Mouse (Mus musculus) neural tube, embryonic 12.5 days (tissue): ENCODE measurements around the gene Icosl. TPM values are rescaled to one million over a fixed set of nuclear protein-coding genes. Genes with fewer than 3 reads are reported as not detected.
A peak's percentile ranks its signal among the peaks of the same experiment; 100 is the strongest.
"Not testable (repeated sequence)": the region's sequence is repeated elsewhere in the genome, so short reads cannot be mapped to it uniquely, and the experiment has no call there.

ENCODE experiments used
- ATAC-seq: fragments of 200-750 bp; cut with Nextera tagmentation; 2 replicates; pipeline ENCODE4 v1.8.0; 2017; ENCODE audit warnings: low read depth, mild to moderate bottlenecking, moderate TSS enrichment, moderate library complexity; ENCODE audit not compliant: low FRiP score
- H3K27ac ChIP-seq: fragments of 300-500 bp; sonication (generic); 2 replicates; pipeline ENCODE4 v1.5.1; 2016
- H3K27me3 ChIP-seq: fragments of 300-500 bp; sonication (generic); replicated peaks from 2 replicates; pipeline ENCODE4 v1.6.1; 2016; ENCODE audit warnings: mild to moderate bottlenecking
- H3K36me3 ChIP-seq: fragments of 300-500 bp; sonication (generic); 2 replicates; pipeline ENCODE4 v1.6.1; 2016; ENCODE audit warnings: mild to moderate bottlenecking
- H3K4me1 ChIP-seq: fragments of 300-500 bp; sonication (generic); 2 replicates; pipeline ENCODE4 v1.6.1; 2016
- H3K4me2 ChIP-seq: fragments of 300-500 bp; sonication (generic); replicated peaks from 2 replicates; pipeline ENCODE4 v1.6.1; 2016; ENCODE audit warnings: mild to moderate bottlenecking
- H3K4me3 ChIP-seq: fragments of 300-500 bp; sonication (generic); 2 replicates; pipeline ENCODE4 v1.5.1; 2016
- H3K9ac ChIP-seq: fragments of 300-500 bp; sonication (generic); 2 replicates; pipeline ENCODE4 v1.6.1; 2016; ENCODE audit warnings: mild to moderate bottlenecking
- H3K9me3 ChIP-seq: fragments of 300-500 bp; sonication (generic); 2 replicates; pipeline ENCODE4 v1.6.1; 2016; ENCODE audit warnings: mild to moderate bottlenecking
- WGBS: fragments of 180-500 bp; shearing (Covaris S2); methylation state at CpG from one replicate; pipeline ENCODE4 v1.1.7; 2016; 5-methylcytosine and 5-hydroxymethylcytosine counted together
- polyA plus RNA-seq: library from polyadenylated mRNA; unstranded; fragments of >200 nt; fragmentation: Nextera tagmentation; extraction: Ambion mirVana; gene quantifications from 2 replicates; pipeline ENCODE4 v1.2.1, GENCODE M21; 2016

Icosl gene
- polyA plus RNA-seq, 1 experiment from 2014 or later: 1.3 TPM

GRCm38 (mm10) chr10:78099860-78100259, 30.8 kb downstream of the Icosl start:
- H3K9me3 ChIP-seq, H3K27me3 ChIP-seq, H3K4me1 ChIP-seq, H3K27ac ChIP-seq, H3K4me2 ChIP-seq, ATAC-seq, H3K4me3 ChIP-seq, H3K36me3 ChIP-seq, H3K9ac ChIP-seq: not testable (repeated sequence)

DNA sequence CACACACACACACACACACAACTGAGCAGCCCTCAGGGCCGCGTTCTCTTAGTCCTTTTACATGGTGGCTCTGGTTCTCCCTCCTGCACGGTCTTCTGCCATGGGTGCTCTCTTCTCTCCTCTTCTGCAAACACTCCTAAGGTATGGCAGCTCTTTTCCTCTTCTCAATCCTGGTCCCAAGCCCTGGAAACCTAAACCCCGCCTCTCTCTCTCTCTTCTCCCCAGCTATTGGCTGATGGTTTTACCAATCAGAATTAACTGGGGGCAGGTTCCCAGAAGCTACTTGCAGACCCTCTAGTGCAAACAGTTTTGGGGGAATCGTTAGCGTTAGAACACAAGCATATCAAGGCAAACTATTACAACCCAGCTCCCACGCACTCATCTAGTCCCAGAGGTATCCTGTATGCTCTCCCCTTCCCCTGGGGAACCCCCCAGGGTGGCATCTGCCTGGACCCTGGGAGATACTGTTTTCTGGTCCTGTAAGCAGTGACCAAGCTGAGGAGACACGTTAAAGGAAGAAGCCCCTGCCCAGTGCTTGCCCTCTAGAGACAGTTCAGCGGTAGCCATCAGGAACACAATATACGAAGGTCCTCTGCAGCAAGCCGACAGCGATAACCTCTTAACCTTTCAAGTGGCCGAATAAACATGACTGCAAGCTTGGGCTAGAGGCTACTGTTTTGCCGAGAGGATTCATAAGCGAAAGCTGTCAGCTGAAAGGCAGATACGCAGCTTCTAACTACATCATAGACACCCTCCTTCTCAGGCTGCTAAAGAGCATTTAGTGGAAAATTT, 32.1 kb downstream of the Icosl start:
- Histone ChIP-seq H3K4me3 (no peak overlapping the region), H3K27me3 (no peaks in the 10 kb centered on the region), H3K27ac (no peak overlapping the region), H3K36me3 (no peaks in the 10 kb centered on the region), H3K9ac (peak overlapping the region; percentile 35; the same call in 1 of the 2 replicates), H3K9me3 (no peaks in the 10 kb centered on the region), H3K4me1 (no peaks in the 10 kb centered on the region), H3K4me2 (peak overlapping the region; percentile 52)
- ATAC-seq: 0 out of 2 replicates have a peak, but pooled peaks have one; percentile 50
- WGBS: 39% methylated on average over 16 of the region's 16 CpGs

GRCm38 (mm10) chr10:78104555-78105490, 35.7 kb downstream of the Icosl start:
- Histone ChIP-seq H3K27me3 (no peaks in the 10 kb centered on the region), H3K27ac (no peak overlapping the region), H3K9ac (no peak overlapping the region), H3K9me3 (no peaks in the 10 kb centered on the region), H3K4me1 (no peaks in the 10 kb centered on the region), H3K4me2 (no peak overlapping the region), H3K36me3 (no peaks in the 10 kb centered on the region), H3K4me3 (no peak overlapping the region)
- ATAC-seq: no peak
- WGBS: 83% methylated on average over 11 of the region's 11 CpGs

DNA sequence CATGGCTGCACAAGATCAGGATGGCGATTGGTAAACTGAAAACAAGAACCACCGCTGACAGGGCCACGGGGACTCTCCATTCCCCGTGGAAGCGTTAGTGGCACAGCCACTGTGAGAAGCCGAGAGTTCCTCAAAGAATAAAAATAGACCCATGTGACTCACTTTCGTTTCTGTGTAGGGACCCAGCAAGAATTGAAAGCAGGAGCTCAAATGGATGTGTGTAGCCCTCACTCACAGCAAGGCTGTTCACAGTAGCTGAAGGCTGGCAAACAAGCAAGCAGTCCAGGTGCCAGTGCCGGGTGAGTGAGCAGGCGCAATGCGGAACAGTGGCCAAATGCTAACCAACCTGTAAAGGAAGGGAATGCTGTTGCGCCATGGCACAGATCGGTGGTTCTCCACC, 36.4 kb downstream of the Icosl start:
- H3K4me3 ChIP-seq: no peak overlapping the region
- no peak overlapping the region for H3K9ac ChIP-seq
- no peaks in the 10 kb centered on the region for H3K4me1 ChIP-seq
- WGBS: 85% methylated on average over 12 of the region's 12 CpGs
- no peaks in the 10 kb centered on the region for H3K36me3 ChIP-seq
- no peak overlapping the region for H3K4me2 ChIP-seq
- H3K9me3 ChIP-seq: no peaks in the 10 kb centered on the region
- no peak overlapping the region for H3K27ac ChIP-seq
- no peak for ATAC-seq
- no peaks in the 10 kb centered on the region for H3K27me3 ChIP-seq

DNA sequence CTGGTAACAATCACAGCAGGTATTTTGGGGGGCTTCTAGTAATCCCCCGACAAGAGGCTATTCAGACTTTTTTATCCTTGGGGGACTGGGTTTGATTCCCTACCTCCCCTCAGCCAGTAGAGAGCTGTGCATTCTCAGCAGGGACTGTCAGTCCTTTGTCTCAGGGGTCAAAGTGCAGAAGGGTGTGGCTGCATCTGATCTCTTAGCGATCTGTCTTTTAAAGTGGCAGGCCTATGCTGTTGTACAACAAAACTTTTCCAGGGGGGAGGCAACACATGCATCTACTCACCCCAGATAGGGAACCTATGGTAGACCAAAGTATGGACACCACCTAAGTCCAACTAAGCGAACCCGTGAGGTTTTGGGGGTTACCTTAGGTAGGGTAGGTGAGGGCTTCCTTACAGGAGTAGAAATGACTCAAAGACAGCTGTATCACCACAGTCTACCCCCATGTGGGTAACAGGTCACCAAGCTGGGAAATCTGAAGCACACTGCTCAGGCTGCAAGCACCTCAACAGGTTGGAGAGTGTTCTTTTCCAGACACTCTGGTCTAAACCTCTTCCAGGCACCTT, 45.5 kb downstream of the Icosl start:
- WGBS: 65% methylated on average over 4 of the region's 4 CpGs
- no peaks in the 10 kb centered on the region for H3K4me1 ChIP-seq
- no peak for ATAC-seq
- H3K4me2 ChIP-seq: no peak overlapping the region
- H3K4me3 ChIP-seq: no peak overlapping the region
- no peaks in the 10 kb centered on the region for H3K36me3 ChIP-seq
- no peaks in the 10 kb centered on the region for H3K27me3 ChIP-seq
- 0 out of 2 replicates have a peak, but pooled peaks cover 5% of the 10 kb centered on the region for H3K9me3 ChIP-seq
- H3K9ac ChIP-seq: no peak overlapping the region
- H3K27ac ChIP-seq: no peak overlapping the region

DNA sequence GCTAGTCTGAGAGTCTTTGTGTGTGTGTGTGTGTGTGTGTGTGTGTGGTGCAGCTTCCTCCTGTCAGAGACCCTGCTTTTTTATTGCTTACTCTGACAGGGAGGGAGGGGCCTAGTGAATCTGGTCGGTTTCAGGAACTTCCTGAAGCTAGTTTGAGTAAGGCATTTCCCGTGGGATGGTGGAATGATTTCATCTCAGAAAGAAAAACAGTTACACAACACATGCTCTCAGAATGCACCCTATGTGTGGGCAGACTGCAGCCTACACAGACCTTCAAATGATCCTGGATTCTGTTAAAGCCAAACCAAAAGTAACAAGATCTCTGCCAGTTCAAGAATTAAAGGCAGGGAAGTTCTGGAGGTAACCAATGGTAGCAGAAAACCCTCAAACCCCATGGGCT, 46.1 kb downstream of the Icosl start:
- 89% methylated on average over 2 of the region's 2 CpGs for WGBS
- no peaks in the 10 kb centered on the region for H3K4me1 ChIP-seq
- no peaks in the 10 kb centered on the region for H3K36me3 ChIP-seq
- no peak overlapping the region for H3K27ac ChIP-seq
- ATAC-seq: no peak
- no peak overlapping the region for H3K9ac ChIP-seq
- no peak overlapping the region for H3K4me3 ChIP-seq
- 0 out of 2 replicates have a peak, but pooled peaks cover 5% of the 10 kb centered on the region for H3K9me3 ChIP-seq
- H3K4me2 ChIP-seq: no peak overlapping the region
- no peaks in the 10 kb centered on the region for H3K27me3 ChIP-seq

DNA sequence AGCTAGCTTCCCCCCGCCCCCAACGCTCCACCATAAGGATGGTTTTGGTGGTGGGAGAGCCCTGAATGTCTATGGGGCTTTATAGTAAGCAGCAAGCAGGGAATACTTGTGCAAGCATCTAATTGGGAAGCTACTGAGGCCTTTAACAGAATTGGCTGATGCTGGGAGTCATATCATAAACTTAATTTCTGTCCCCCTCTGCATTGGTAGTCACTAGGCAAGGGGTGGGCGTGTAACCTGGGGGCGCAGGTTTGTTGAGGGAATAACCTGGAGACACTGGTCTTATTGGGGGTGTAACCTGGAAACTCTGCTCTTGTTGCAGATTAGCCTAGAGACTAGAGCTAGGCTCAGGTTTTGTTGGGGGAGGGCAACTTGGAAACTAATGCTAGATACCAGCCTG, 50.3 kb downstream of the Icosl start:
- no peak for ATAC-seq
- 0 out of 2 replicates have a peak, but pooled peaks cover 5% of the 10 kb centered on the region for H3K9me3 ChIP-seq
- H3K4me1 ChIP-seq: no peaks in the 10 kb centered on the region
- WGBS: 94% methylated on average over 4 of the region's 4 CpGs
- no peak overlapping the region for H3K4me3 ChIP-seq
- H3K4me2 ChIP-seq: no peak overlapping the region
- H3K36me3 ChIP-seq: no peaks in the 10 kb centered on the region
- no peak overlapping the region for H3K9ac ChIP-seq
- no peak overlapping the region for H3K27ac ChIP-seq
- no peaks in the 10 kb centered on the region for H3K27me3 ChIP-seq

DNA sequence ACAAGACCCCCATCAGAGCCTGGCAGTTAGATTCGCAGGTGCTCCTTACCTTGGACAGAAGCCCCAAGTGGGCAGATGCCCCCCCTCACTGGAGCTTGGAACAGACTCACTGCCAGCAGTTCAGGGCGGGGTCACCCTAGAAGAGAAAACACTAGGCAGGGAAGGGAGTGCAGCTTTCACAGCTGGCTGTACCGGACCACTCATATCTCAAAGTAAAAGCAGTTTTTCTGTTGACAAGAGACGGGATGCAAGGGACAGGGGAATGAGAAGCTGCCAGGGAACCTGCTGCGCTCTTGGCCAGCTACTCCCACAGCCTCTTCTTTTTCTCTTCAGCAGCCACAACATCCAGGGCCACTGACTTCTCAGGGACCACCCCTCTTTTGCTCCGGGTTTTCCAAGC, 55.0 kb downstream of the Icosl start:
- not testable (repeated sequence) for H3K4me2 ChIP-seq, ATAC-seq, H3K4me3 ChIP-seq, H3K36me3 ChIP-seq, H3K4me1 ChIP-seq, H3K27ac ChIP-seq, H3K9ac ChIP-seq, H3K9me3 ChIP-seq, H3K27me3 ChIP-seq
- 77% methylated on average over 6 of the region's 6 CpGs for WGBS

- not testable (repeated sequence) for H3K9me3 ChIP-seq, H3K36me3 ChIP-seq, H3K27ac ChIP-seq, H3K9ac ChIP-seq, ATAC-seq, H3K4me1 ChIP-seq, H3K27me3 ChIP-seq, H3K4me3 ChIP-seq, H3K4me2 ChIP-seq
- 81% methylated on average over 8 of the region's 8 CpGs for WGBS
These were observed 56.0 kb downstream of the Icosl start for GRCm38 (mm10) chr10:78125061-78125460.

- no peak overlapping the region for H3K27ac ChIP-seq
- no peak for ATAC-seq
- 90% methylated on average over 5 of the region's 5 CpGs for WGBS
- no peaks in the 10 kb centered on the region for H3K36me3 ChIP-seq
- no peaks in the 10 kb centered on the region for H3K4me1 ChIP-seq
- no peaks in the 10 kb centered on the region for H3K9me3 ChIP-seq
- no peak overlapping the region for H3K9ac ChIP-seq
- no peak overlapping the region for H3K4me2 ChIP-seq
- no peaks in the 10 kb centered on the region for H3K27me3 ChIP-seq
- no peak overlapping the region for H3K4me3 ChIP-seq
These were observed 57.2 kb downstream of the Icosl start for GRCm38 (mm10) chr10:78126311-78126710.

GRCm38 (mm10) chr10:78127046-78127870, 58.2 kb downstream of the Icosl start:
- Histone ChIP-seq H3K4me1 (no peaks in the 10 kb centered on the region), H3K27ac (no peak overlapping the region), H3K9me3 (no peaks in the 10 kb centered on the region), H3K36me3 (no peaks in the 10 kb centered on the region), H3K4me3 (no peak overlapping the region), H3K9ac (no peak overlapping the region), H3K4me2 (no peak overlapping the region), H3K27me3 (no peaks in the 10 kb centered on the region)
- WGBS: 58% methylated on average over 9 of the region's 9 CpGs
- ATAC-seq: no peak
